Mouse (Mus musculus): ENCODE results near the gene Six2. TPM values are rescaled to one million over a fixed set of nuclear protein-coding genes. Genes with fewer than 3 reads are reported as not detected.
"Not testable (repeated sequence)": the region's sequence is repeated elsewhere in the genome, so short reads cannot be mapped to it uniquely, and the experiment has no call there.

The Six2 gene
- total RNA-seq, 2 experiments from 2014 or later = 0.48 TPM; not detected in 1

GRCm38 (mm10) chr17:85690323-85690968 is 2.4 kb upstream of the Six2 start:
- DNase-seq = no peak

- DNase-seq = no peak
Observed at GRCm38 (mm10) chr17:85689807-85690319, 1.8 kb upstream of the Six2 start.

GRCm38 (mm10) chr17:85688911-85689806 is 1.1 kb upstream of the Six2 start:
- no peak for DNase-seq

GRCm38 (mm10) chr17:85687421-85688235 is 446 bp downstream of the Six2 start:
- no peak for DNase-seq

- DNase-seq = no peak
Observed at GRCm38 (mm10) chr17:85686476-85687420, 1.3 kb downstream of the Six2 start.

GRCm38 (mm10) chr17:85685689-85686281 is 2.3 kb downstream of the Six2 start:
- no peak for DNase-seq

- DNase-seq = no peak
Observed at GRCm38 (mm10) chr17:85684841-85685688, 3.0 kb downstream of the Six2 start.

GRCm38 (mm10) chr17:85684436-85684835 is 3.6 kb downstream of the Six2 start:
- DNase-seq = not testable (repeated sequence)

- no peak for DNase-seq
Observed at GRCm38 (mm10) chr17:85683984-85684307, 4.1 kb downstream of the Six2 start.

- DNase-seq = no peak
Observed at GRCm38 (mm10) chr17:85683111-85683983, 4.7 kb downstream of the Six2 start.

GRCm38 (mm10) chr17:85682181-85682710 is 5.8 kb downstream of the Six2 start:
- no peak for DNase-seq

- no peak for DNase-seq
Observed at GRCm38 (mm10) chr17:85681741-85682140, 6.3 kb downstream of the Six2 start.

GRCm38 (mm10) chr17:85680851-85681550 is 7.1 kb downstream of the Six2 start:
- no peak for DNase-seq

GRCm38 (mm10) chr17:85680116-85680850 is 7.8 kb downstream of the Six2 start:
- DNase-seq = no peak

- no peak for DNase-seq
Observed at GRCm38 (mm10) chr17:85679651-85680050, 8.4 kb downstream of the Six2 start.

GRCm38 (mm10) chr17:85664618-85665320 is 23.3 kb downstream of the Six2 start:
- DNase-seq = peak; percentile 72 to 76

- no peak for DNase-seq
Observed at GRCm38 (mm10) chr17:85664202-85664601, 23.9 kb downstream of the Six2 start.
